Mouse (Mus musculus) forebrain, postnatal 0 days (tissue): ENCODE data around the gene Pcif1. TPM values are rescaled to one million over a fixed set of nuclear protein-coding genes. Genes with fewer than 3 reads are reported as not detected.
"Not testable (repeated sequence)": the region's sequence is repeated elsewhere in the genome, so short reads cannot be mapped to it uniquely, and the experiment has no call there.

Source experiments
- ATAC-seq: fragments of 200-750 bp; cut with Nextera tagmentation; 2 replicates; pipeline ENCODE4 v1.8.0; 2017; ENCODE audit warnings: mild to moderate bottlenecking, moderate library complexity
- DNase-seq: peaks from one replicate; pipeline ENCODE4 v3.0.0-alpha.2; 2015
- H3K27ac ChIP-seq: fragments of 300-500 bp; sonication (generic); 2 replicates; pipeline ENCODE4 v1.5.1; 2014; ENCODE audit warnings: low read depth, mild to moderate bottlenecking, antibody characterized with exemption, low read length, moderate library complexity, mixed read lengths
- H3K27me3 ChIP-seq: fragments of 300-500 bp; sonication (generic); 2 replicates; pipeline ENCODE4 v1.6.1; 2014; ENCODE audit warnings: mild to moderate bottlenecking, low read length, mixed read lengths; ENCODE audit not compliant: insufficient read depth
- H3K36me3 ChIP-seq: fragments of 300-500 bp; sonication (generic); 2 replicates; pipeline ENCODE4 v1.6.1; 2014; ENCODE audit warnings: mild to moderate bottlenecking, moderate library complexity; ENCODE audit not compliant: insufficient read depth
- H3K4me1 ChIP-seq: fragments of 300-500 bp; sonication (generic); 2 replicates; pipeline ENCODE4 v1.6.1; 2014; ENCODE audit warnings: antibody characterized with exemption; ENCODE audit not compliant: insufficient read depth
- H3K4me2 ChIP-seq: fragments of 300-500 bp; sonication (generic); 2 replicates; pipeline ENCODE4 v1.6.1; 2014; ENCODE audit warnings: low read depth, mild to moderate bottlenecking, moderate library complexity
- H3K4me3 ChIP-seq: fragments of 300-500 bp; sonication (generic); 2 replicates; pipeline ENCODE4 v1.5.1; 2014; ENCODE audit warnings: low read depth, low read length, mixed read lengths
- H3K9ac ChIP-seq: fragments of 300-500 bp; sonication (generic); 2 replicates; pipeline ENCODE4 v1.6.1; 2014; ENCODE audit warnings: mild to moderate bottlenecking
- H3K9me3 ChIP-seq: fragments of 300-500 bp; sonication (generic); 2 replicates; pipeline ENCODE4 v1.6.1; 2016; ENCODE audit warnings: low read length
- CTCF ChIP-seq: sonication (generic); IDR thresholded peaks from 2 replicates; pipeline ENCODE4 v1.5.1; 2016; ENCODE audit warnings: antibody characterized with exemption, control low read depth, low read depth
- WGBS: fragments of 180-500 bp; shearing (Covaris S2); extraction: QIAGEN DNeasy Blood & Tissue Kit; methylation state at CpG from one replicate; pipeline ENCODE4 v1.1.7; 2014; 5-methylcytosine and 5-hydroxymethylcytosine counted together
- polyA plus RNA-seq: library from polyadenylated mRNA; unstranded; fragments of >200 nt; fragmentation: Nextera tagmentation; extraction: Ambion mirVana; gene quantifications from 2 replicates; pipeline ENCODE4 v1.2.1, GENCODE M21; 2015
- total RNA-seq: library from RNA; depleted of rRNA; stranded (reverse); fragments of >200 nt; gene quantifications from 2 replicates; pipeline ENCODE4 v1.2.3, GENCODE M21; 2014

Gene Pcif1
- total and polyA plus RNA-seq, 2 experiments from 2014 or later: 82.2 to 104 TPM

DNA sequence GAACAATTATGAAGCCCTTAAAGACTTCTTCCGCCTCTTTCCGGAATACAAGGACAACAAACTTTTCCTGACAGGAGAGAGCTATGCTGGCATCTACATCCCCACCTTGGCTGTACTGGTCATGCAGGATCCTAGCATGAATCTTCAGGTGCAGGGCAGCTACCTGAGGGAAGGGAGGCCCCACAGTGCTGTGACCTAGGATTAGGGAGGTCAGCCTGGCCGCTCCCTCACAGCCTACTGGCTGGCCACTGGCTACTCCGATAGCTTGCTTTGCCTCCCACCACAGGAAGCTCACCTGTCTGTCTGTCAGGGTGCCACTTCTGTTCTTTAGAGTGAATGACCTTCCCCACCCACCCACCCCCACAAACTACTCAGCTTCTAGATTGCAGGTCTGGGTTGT lies 43.9 kb upstream of the Pcif1 start:
- WGBS: 97% methylated on average over 4 of the region's 4 CpGs
- Histone ChIP-seq H3K4me3 (no peak overlapping the region), H3K9me3 (no peaks in the 10 kb centered on the region), H3K27me3 (no peaks in the 10 kb centered on the region), H3K4me2 (no peak overlapping the region), H3K36me3 (peaks cover 34% of the 10 kb centered on the region), H3K9ac (no peak overlapping the region), H3K4me1 (peaks cover 11% of the 10 kb centered on the region; the same call in 1 of the 2 replicates), H3K27ac (no peak overlapping the region)
- no peak for TF ChIP-seq CTCF
- ATAC-seq (no peak), DNase-seq (no peak)

DNA sequence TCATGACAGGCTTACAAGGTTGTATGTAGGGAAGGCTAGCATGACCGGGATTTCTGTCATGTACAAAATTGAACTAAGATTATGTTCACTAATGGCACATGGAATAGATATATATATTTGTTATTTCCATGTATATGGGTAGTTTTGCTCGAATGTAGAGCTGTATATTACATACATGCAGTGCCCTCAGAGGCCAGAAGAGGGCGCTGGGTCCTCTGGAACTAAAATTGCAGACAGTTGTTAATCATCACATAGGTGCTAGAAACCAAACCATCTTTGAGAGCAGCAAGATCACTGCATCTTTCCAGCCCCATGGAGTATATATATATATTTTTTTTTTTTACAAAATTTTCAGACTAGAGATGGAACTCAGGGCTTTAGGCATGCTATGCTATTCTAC lies 33.3 kb upstream of the Pcif1 start:
- no peak overlapping the region for H3K9ac ChIP-seq
- WGBS: 59% methylated on average over 3 of the region's 3 CpGs
- no peak overlapping the region for H3K4me2 ChIP-seq
- no peak overlapping the region for H3K27ac ChIP-seq
- no peaks in the 10 kb centered on the region for H3K27me3 ChIP-seq
- H3K4me1 ChIP-seq: no peaks in the 10 kb centered on the region
- DNase-seq (no peak), ATAC-seq (no peak)
- TF ChIP-seq CTCF: peak; percentile 49; the same call in 1 of the 2 replicates
- H3K36me3 ChIP-seq: no peaks in the 10 kb centered on the region
- H3K4me3 ChIP-seq: no peak overlapping the region
- H3K9me3 ChIP-seq: no peaks in the 10 kb centered on the region

GRCm38 (mm10) chr2:164850061-164850460 lies 29.0 kb upstream of the Pcif1 start:
- Histone ChIP-seq H3K4me2 (no peak overlapping the region), H3K9ac (no peak overlapping the region), H3K9me3 (no peaks in the 10 kb centered on the region), H3K27ac (no peak overlapping the region), H3K4me3 (no peak overlapping the region), H3K36me3 (no peaks in the 10 kb centered on the region), H3K27me3 (no peaks in the 10 kb centered on the region; the same call in 1 of the 2 replicates), H3K4me1 (no peaks in the 10 kb centered on the region)
- DNase-seq (no peak), ATAC-seq (no peak)
- no peak for TF ChIP-seq CTCF
- 85% methylated on average over 8 of the region's 8 CpGs for WGBS

GRCm38 (mm10) chr2:164855572-164855971 lies 23.5 kb upstream of the Pcif1 start:
- not testable (repeated sequence) for H3K27ac ChIP-seq, ATAC-seq, H3K4me3 ChIP-seq, H3K9ac ChIP-seq, H3K36me3 ChIP-seq, DNase-seq, H3K9me3 ChIP-seq
- 0 out of 2 replicates have a peak overlapping the region, but pooled peaks have one; percentile 81 for H3K4me2 ChIP-seq
- WGBS: 73% methylated on average over 5 of the region's 5 CpGs
- H3K4me1 ChIP-seq: 0 out of 2 replicates have a peak, but pooled peaks cover 14% of the 10 kb centered on the region
- peaks cover 21% of the 10 kb centered on the region for H3K27me3 ChIP-seq

DNA sequence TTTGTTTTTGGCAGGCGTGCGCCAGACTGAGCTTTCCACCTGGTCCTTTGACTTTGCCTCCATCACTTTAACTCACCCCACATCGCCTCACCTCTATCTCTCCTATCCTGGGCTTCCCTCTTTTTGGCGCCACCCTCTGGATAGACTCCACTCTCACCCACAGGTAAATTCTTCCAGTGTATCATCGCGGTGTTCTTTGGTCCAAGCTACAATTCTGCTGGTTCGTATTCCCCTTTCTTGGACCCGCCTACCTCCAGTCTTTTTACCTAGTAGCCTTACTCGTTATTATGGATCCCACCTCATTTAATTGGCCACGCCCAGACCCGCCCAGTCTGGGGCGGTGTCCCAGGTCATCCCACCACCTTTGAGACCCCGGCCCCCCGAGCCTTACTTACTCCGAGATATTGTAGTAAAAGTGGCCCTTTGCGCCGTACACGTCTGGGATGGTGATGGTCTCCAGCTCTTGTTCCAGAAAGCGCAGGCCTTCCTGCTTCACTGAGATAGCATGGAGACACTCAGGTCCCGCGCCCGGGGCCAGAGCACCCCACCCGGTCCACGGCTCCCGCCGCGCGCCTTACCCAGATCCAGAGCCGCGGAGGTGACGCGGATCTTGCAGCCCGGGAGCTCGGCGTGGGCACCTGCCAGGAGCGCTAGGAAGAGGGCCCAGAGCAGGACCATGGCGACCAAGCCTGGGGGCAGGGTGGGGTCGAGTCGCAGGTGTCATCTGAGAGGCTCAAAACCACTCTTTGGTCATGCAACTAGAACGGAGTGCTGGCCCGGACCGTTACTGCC lies 22.6 kb upstream of the Pcif1 start:
- 2% methylated on average over 42 of the region's 42 CpGs for WGBS
- H3K27me3 ChIP-seq: peaks cover 21% of the 10 kb centered on the region
- TF ChIP-seq CTCF: no peak
- H3K9ac ChIP-seq: peak overlapping the region; percentile 40; the same call in 1 of the 2 replicates
- peak overlapping the region; percentile 38 for H3K4me3 ChIP-seq
- H3K9me3 ChIP-seq: no peaks in the 10 kb centered on the region
- peak overlapping the region; percentile 81 for H3K4me2 ChIP-seq
- H3K27ac ChIP-seq: no peak overlapping the region
- H3K4me1 ChIP-seq: 0 out of 2 replicates have a peak, but pooled peaks cover 14% of the 10 kb centered on the region
- no peaks in the 10 kb centered on the region for H3K36me3 ChIP-seq
- ATAC-seq: peak; percentile 24; the same call in 1 of the 2 replicates
- no peak for DNase-seq

- H3K4me1 ChIP-seq: 0 out of 2 replicates have a peak, but pooled peaks cover 14% of the 10 kb centered on the region
- WGBS: 2% methylated on average over 45 of the region's 47 CpGs
- H3K9me3 ChIP-seq: no peaks in the 10 kb centered on the region
- H3K27me3 ChIP-seq: peaks cover 21% of the 10 kb centered on the region
- H3K9ac ChIP-seq: peak within 1 kb of the TSS; percentile 40; the same call in 1 of the 2 replicates
- no peaks in the 10 kb centered on the region for H3K36me3 ChIP-seq
- DNase-seq: peak; percentile 65
- peak within 1 kb of the TSS; percentile 81 for H3K4me2 ChIP-seq
- H3K27ac ChIP-seq: no peak within 1 kb of the TSS
- peak within 1 kb of the TSS; percentile 38 for H3K4me3 ChIP-seq
- peak; percentile 82 for ATAC-seq
- no peak for TF ChIP-seq CTCF
These were observed 21.8 kb upstream of the Pcif1 start, which contains the start of gene Pltp for GRCm38 (mm10) chr2:164857101-164857821. Gene Pltp, minus strand, starts transcription at chr2:164857711.
